Mouse (Mus musculus) ES-Bruce4 (cell line): Measurements from ENCODE around the gene Lmx1b.

Experiments
- CTCF ChIP-seq: IDR thresholded peaks from one replicate; pipeline ENCODE4 v1.8.1; 2011; ENCODE audit warnings: low read depth, low read length
- EP300 ChIP-seq: IDR thresholded peaks from 2 replicates; pipeline ENCODE4 v1.6.1; 2011; ENCODE audit warnings: low read depth, low read length; ENCODE audit not compliant: insufficient read depth
- POLR2A ChIP-seq: IDR thresholded peaks from one replicate; pipeline ENCODE4 v1.8.1; 2011; ENCODE audit warnings: low read length; ENCODE audit not compliant: insufficient read depth

- TF ChIP-seq CTCF: no peak
- no peak for TF ChIP-seq POLR2A
- TF ChIP-seq EP300: no peak
Measured at GRCm38 (mm10) chr2:33629641-33630040, 10.7 kb downstream of the Lmx1b start.
